Mouse (Mus musculus) frontal cortex, adult (tissue): ENCODE results near the gene Fam167b.
A peak's percentile ranks its signal among the peaks of the same experiment; 100 is the strongest.

ENCODE experiments used
- ATAC-seq: cut with Nextera tagmentation; 2 replicates; pipeline ENCODE4 v1.9.2; 2017; ENCODE audit warnings: mild to moderate bottlenecking, moderate library complexity, mixed read lengths; ENCODE audit not compliant: low TSS enrichment

Fam167b gene

GRCm38 (mm10) chr4:129608426-129609025, 30.2 kb upstream of the Fam167b start:
- ATAC-seq: peak; percentile 83

- ATAC-seq: peak; percentile 98
Observed at GRCm38 (mm10) chr4:129600233-129601158, 22.1 kb upstream of the Fam167b start, which contains the start of the genes Eif3i and Tmem234. TSS of gene Eif3i (minus strand) at chr4:129600648. TSS of gene Tmem234 (plus strand) at chr4:129600668.

- ATAC-seq: no peak
Observed at GRCm38 (mm10) chr4:129588865-129589264, 10.5 kb upstream of the Fam167b start.

- ATAC-seq: no peak
Observed at GRCm38 (mm10) chr4:129586943-129587342, 8.6 kb upstream of the Fam167b start.

GRCm38 (mm10) chr4:129585773-129586172, 7.4 kb upstream of the Fam167b start:
- no peak for ATAC-seq

- peak; percentile 80 for ATAC-seq
Observed at GRCm38 (mm10) chr4:129584884-129585608, 6.7 kb upstream of the Fam167b start.

- ATAC-seq: no peak
Observed at GRCm38 (mm10) chr4:129584370-129584769, 6.0 kb upstream of the Fam167b start.

GRCm38 (mm10) chr4:129582251-129582650, 3.9 kb upstream of the Fam167b start:
- ATAC-seq: no peak

- ATAC-seq: no peak
Observed at GRCm38 (mm10) chr4:129580347-129580746, 2.0 kb upstream of the Fam167b start.

GRCm38 (mm10) chr4:129577688-129578087, 661 bp downstream of the Fam167b start:
- no peak for ATAC-seq

- no peak; the same call in 1 of the 2 replicates for ATAC-seq
Observed at GRCm38 (mm10) chr4:129576863-129577491, 1.4 kb downstream of the Fam167b start.

GRCm38 (mm10) chr4:129575171-129575844, 3.0 kb downstream of the Fam167b start:
- ATAC-seq: no peak

- no peak for ATAC-seq
Observed at GRCm38 (mm10) chr4:129573430-129573829, 4.9 kb downstream of the Fam167b start, which contains the start of gene Lck. TSS of gene Lck (minus strand) at chr4:129573641.

- ATAC-seq: no peak
Observed at GRCm38 (mm10) chr4:129573093-129573370, 5.3 kb downstream of the Fam167b start.

- ATAC-seq: no peak
Observed at GRCm38 (mm10) chr4:129572236-129573092, 5.9 kb downstream of the Fam167b start.

- ATAC-seq: no peak
Observed at GRCm38 (mm10) chr4:129571551-129572084, 6.7 kb downstream of the Fam167b start.

GRCm38 (mm10) chr4:129570028-129570427, 8.3 kb downstream of the Fam167b start:
- ATAC-seq: no peak

- ATAC-seq: no peak
Observed at GRCm38 (mm10) chr4:129568366-129568765, 10.0 kb downstream of the Fam167b start.

- ATAC-seq: no peak
Observed at GRCm38 (mm10) chr4:129565139-129565538, 13.2 kb downstream of the Fam167b start.

GRCm38 (mm10) chr4:129563718-129564117, 14.6 kb downstream of the Fam167b start:
- no peak for ATAC-seq
